Mouse (Mus musculus) Patski (cell line): ENCODE measurements around the gene Tbc1d25. TPM values are rescaled to one million over a fixed set of nuclear protein-coding genes. Genes with fewer than 3 reads are reported as not detected.

Experiments
- ATAC-seq: fragments of 100-300 bp; one replicate; pipeline ENCODE4 v1.8.0; 2021
- CTCF ChIA-PET: fragments of 350-600 bp; sonication (Branson Sonifier 250); formaldehyde crosslinking; loops from one replicate; lab custom pipeline; 2022; ENCODE audit warnings: inconsistent platforms; lab: Charles Lee
- POLR2A ChIA-PET: fragments of 350-600 bp; sonication (Branson Sonifier 250); formaldehyde crosslinking; loops from one replicate; lab custom pipeline; 2022; ENCODE audit warnings: antibody characterized with exemption, inconsistent platforms; lab: Charles Lee
- DNase-seq: peaks from one replicate; pipeline ENCODE4 v3.0.0-alpha.2; 2011; ENCODE audit warnings: low read depth, low spot score
- H3K27me3 ChIP-seq: fragments of 371-371 bp; one replicate; pipeline ENCODE4 v1.5.1; 2021
- CTCF ChIP-seq: fragments of 100-300 bp; IDR thresholded peaks from one replicate; pipeline ENCODE4 v1.5.1; 2021
- in situ Hi-C: fragments of 300-500 bp; cut with MboI; formaldehyde crosslinking; loops from 3 replicates; pipeline ENCODE4 v1.11.1; 2018; ENCODE audit warnings: low pct_unique_long_range_greater_than_20kb, mixed read lengths
- polyA plus RNA-seq: library from polyadenylated mRNA; unstranded; gene quantifications from one replicate; pipeline ENCODE4 v1.2.3, GENCODE M21; 2021

The Tbc1d25 gene
- polyA plus RNA-seq, 1 experiment from 2014 or later, result 15.5 TPM

DNA sequence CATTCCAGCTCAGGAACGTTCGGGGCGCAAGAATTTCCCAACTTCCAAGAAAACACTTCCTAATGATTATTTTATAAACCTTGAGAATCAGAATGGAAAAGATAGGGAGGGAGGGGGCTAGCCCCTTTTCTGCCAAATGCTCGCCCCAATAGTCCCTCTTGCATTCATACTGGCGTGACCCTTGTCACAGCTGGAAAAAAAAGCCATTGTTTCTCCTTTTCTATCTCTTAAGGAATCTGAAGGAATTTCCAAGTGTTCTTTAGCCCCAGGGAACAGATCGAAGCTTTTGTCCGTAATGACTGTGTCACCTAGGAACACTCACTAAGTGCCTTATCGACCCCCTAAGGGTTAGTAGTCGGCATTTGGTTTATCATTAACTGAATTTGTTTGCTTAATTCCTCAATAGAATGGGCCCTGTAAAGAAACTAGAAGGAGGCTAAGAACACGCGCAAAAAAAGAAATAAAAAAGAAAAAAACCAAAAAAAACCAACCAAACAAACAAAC is 30.8 kb upstream of the Tbc1d25 start:
- H3K27me3 ChIP-seq, result peaks cover 9% of the 10 kb centered on the region
- ChIA-PET POLR2A (interaction anchor here (1.4 kb wide), 1 partner anchor 46 kb away, joined by 3 read pairs; no protein-coding TSS in a partner anchor), CTCF (interaction anchor here (1.2 to 1.4 kb wide), 2 partner anchors 12 to 81 kb away, joined by 3 read pairs; no protein-coding TSS in a partner anchor)
- ATAC-seq (no peak), DNase-seq (no peak)
- no peak for TF ChIP-seq CTCF
- in situ Hi-C loops, result no loop called here

DNA sequence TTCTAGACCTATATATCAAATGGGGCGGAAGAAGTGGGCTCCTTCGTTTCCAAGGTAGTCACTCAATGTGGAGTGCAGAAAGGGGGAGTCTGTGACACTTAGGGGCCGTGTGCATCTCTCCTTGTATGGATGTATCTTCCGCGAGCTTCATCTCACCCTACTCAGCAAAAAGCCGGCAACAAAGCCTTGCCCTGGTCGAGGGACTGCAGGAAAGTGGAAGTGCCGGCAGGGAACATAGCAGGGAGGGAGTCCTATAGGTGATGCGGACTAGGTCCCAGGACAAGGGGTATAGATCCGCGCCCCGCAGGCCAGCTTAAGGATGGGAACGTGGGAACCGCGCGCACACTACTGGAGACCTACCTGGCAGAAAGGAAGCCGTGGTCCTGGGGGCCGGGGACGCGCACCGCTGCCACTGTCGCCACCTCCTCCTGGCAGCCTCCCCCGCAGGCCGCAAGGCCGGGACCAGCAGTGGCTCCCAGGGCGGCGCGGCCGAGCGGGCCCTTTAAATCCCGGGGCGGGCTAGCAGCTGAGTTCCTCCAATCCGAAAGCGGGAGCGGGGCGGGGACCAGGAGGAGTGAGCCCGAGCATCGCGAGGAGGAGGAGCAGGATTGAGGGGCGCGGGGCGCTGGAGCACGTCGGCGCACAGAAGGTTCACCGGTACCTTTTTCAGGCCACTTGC is 30.2 kb upstream of the Tbc1d25 start, which contains the start of gene Porcn:
TSS of gene Porcn (minus strand) at position 511 of the 679 bp plus-strand sequence.
- in situ Hi-C loops, result no loop called here
- DNase-seq (no peak), ATAC-seq (peak; percentile 97)
- peaks cover 9% of the 10 kb centered on the region for H3K27me3 ChIP-seq
- no peak for TF ChIP-seq CTCF
- ChIA-PET CTCF (interaction anchor here (0.7 to 1.4 kb wide), 3 partner anchors 11 to 81 kb away, joined by 3 read pairs; no protein-coding TSS in a partner anchor), POLR2A (interaction anchor here (1.4 kb wide), 1 partner anchor 47 kb away, joined by 3 read pairs; no protein-coding TSS in a partner anchor)

DNA sequence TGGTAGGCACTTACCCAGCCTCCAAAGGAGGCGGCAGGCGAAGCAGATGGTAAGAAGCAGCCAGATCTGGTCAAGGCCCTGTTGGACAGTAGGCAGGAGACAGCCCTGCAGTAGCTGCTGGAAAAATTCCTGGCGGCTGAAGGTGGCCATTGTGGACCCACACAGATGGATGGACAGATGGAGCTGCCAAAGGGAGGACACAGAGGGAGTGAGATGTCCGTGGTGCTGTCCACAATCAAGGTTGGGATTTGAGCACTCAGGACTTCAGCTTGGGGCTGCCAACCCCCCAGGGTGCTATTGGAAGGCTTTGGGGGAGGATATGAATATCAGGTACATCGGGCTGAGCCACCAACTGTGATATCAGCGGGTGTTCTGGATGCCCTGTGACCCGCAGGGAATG is 29.6 kb upstream of the Tbc1d25 start:
- H3K27me3 ChIP-seq, result peaks cover 9% of the 10 kb centered on the region
- in situ Hi-C loops, result no loop called here
- ChIA-PET POLR2A (interaction anchor here (1.4 kb wide), 1 partner anchor 47 kb away, joined by 3 read pairs; no protein-coding TSS in a partner anchor), CTCF (interaction anchor here (0.7 to 1.2 kb wide), 2 partner anchors 11 to 17 kb away, joined by 3 read pairs; no protein-coding TSS in a partner anchor)
- no peak for TF ChIP-seq CTCF
- no peak for ATAC-seq
- DNase-seq, result no peak

DNA sequence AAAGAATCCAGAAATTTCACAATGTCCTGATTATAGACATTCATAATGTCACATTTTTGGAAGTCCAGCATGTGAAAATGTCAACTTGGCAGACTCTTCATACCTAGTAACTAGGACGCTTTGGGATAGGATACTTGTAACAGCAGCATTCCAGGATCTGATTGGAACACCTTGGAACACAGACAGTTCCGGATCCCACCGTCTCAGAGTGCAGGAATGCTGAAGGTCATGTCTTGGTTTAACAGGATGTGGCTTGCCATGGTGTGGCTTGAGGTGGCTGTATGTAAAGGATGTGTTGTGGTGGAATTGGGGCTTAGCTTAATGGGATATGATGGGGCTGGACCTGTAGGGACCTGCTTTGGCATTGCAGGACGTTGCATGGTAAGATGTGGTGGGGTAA is 29.1 kb upstream of the Tbc1d25 start:
- DNase-seq (no peak), ATAC-seq (no peak)
- H3K27me3 ChIP-seq, result peaks cover 9% of the 10 kb centered on the region
- TF ChIP-seq CTCF, result no peak
- POLR2A ChIA-PET, result no interaction called here
- in situ Hi-C loops, result no loop called here
- CTCF ChIA-PET, result no interaction called here

GRCm38 (mm10) chrX:8204076-8204475 is 28.1 kb upstream of the Tbc1d25 start:
- POLR2A ChIA-PET, result no interaction called here
- CTCF ChIA-PET, result no interaction called here
- no peak for ATAC-seq

GRCm38 (mm10) chrX:8203105-8203504 is 27.1 kb upstream of the Tbc1d25 start:
- ATAC-seq, result no peak
- in situ Hi-C loops, result no loop called here
- DNase-seq, result no peak
- CTCF ChIA-PET, result no interaction called here
- H3K27me3 ChIP-seq, result peaks cover 9% of the 10 kb centered on the region
- no peak for TF ChIP-seq CTCF
- POLR2A ChIA-PET, result no interaction called here

More at GRCm38 (mm10) chrX:8204076-8204475, 28.1 kb upstream of the Tbc1d25 start:
- H3K27me3 ChIP-seq, result peaks cover 9% of the 10 kb centered on the region
- in situ Hi-C loops, result no loop called here
- no peak for DNase-seq
- TF ChIP-seq CTCF, result no peak

GRCm38 (mm10) chrX:8193419-8193723 is 17.4 kb upstream of the Tbc1d25 start, which contains the start of gene Ebp:
Gene Ebp, minus strand, starts transcription at chrX:8193512.
- ATAC-seq (no peak), DNase-seq (no peak)
- in situ Hi-C loops, result loop anchor here (5.0 kb wide), 1 partner anchor 59 kb away; the partner anchor contains the start of gene Ftsj1
- no peak for TF ChIP-seq CTCF
- no peaks in the 10 kb centered on the region for H3K27me3 ChIP-seq
- POLR2A ChIA-PET, result no interaction called here
- CTCF ChIA-PET, result no interaction called here

- CTCF ChIA-PET, result interaction anchor here (0.9 to 1.1 kb wide), 2 partner anchors 18 to 61 kb away, joined by 3 to 4 read pairs; no protein-coding TSS in a partner anchor
- DNase-seq (peak; percentile 17), ATAC-seq (peak; percentile 100)
- in situ Hi-C loops, result loop anchor here (5.0 kb wide), 1 partner anchor 59 kb away; the partner anchor contains the start of gene Ftsj1
- H3K27me3 ChIP-seq, result no peaks in the 10 kb centered on the region
- no peak for TF ChIP-seq CTCF
- POLR2A ChIA-PET, result interaction anchor here (1.1 kb wide), 1 partner anchor 48 kb away, joined by 5 read pairs; no protein-coding TSS in a partner anchor
Observed at GRCm38 (mm10) chrX:8192640-8193418, 16.8 kb upstream of the Tbc1d25 start.

- DNase-seq, result no peak
- no peak for TF ChIP-seq CTCF
- ATAC-seq, result no peak
- no peaks in the 10 kb centered on the region for H3K27me3 ChIP-seq
- CTCF ChIA-PET, result interaction anchor here (0.9 to 1.1 kb wide), 2 partner anchors 17 to 62 kb away, joined by 3 to 4 read pairs; no protein-coding TSS in a partner anchor
- POLR2A ChIA-PET, result interaction anchor here (1.1 kb wide), 1 partner anchor 48 kb away, joined by 5 read pairs; no protein-coding TSS in a partner anchor
- in situ Hi-C loops, result loop anchor here (5.0 kb wide), 1 partner anchor 60 kb away; the partner anchor contains the start of gene Ftsj1
Observed at GRCm38 (mm10) chrX:8192126-8192639, 16.2 kb upstream of the Tbc1d25 start.
